Mouse (Mus musculus) testis, postnatal 10 days (tissue): ENCODE data around the gene Trim2.
A peak's percentile ranks its signal among the peaks of the same experiment; 100 is the strongest.

Source experiments
- DNase-seq: peaks from one replicate; pipeline ENCODE4 v3.0.0; 2021; ENCODE audit warnings: low spot score

Trim2 gene

DNA sequence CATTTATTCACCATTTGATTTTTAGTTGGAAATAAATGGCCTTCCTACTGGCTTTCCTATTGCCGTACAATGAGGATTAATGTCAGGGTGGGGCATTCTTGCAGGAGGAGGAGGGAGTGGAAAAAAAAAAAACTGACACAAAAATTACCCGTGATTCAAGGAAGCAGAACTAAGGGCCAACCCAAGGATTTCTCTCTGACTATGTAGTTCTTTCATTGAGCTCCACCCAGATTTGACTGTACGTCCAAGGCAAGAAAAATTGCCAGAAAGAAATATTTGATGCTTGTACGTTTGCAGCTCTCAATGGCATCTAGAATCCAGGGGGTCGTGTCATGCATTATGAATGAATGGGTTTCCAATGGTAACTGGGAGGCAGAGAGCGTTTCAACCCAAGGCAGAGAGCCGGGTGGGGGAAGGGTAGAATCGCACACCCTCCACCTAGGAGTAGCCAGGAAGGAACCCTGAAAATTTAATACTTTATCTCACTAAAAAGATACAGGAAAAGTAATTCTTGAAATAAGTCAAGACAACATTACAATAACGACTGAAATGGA lies 86.9 kb downstream of the Trim2 start:
- no peak for DNase-seq

DNA sequence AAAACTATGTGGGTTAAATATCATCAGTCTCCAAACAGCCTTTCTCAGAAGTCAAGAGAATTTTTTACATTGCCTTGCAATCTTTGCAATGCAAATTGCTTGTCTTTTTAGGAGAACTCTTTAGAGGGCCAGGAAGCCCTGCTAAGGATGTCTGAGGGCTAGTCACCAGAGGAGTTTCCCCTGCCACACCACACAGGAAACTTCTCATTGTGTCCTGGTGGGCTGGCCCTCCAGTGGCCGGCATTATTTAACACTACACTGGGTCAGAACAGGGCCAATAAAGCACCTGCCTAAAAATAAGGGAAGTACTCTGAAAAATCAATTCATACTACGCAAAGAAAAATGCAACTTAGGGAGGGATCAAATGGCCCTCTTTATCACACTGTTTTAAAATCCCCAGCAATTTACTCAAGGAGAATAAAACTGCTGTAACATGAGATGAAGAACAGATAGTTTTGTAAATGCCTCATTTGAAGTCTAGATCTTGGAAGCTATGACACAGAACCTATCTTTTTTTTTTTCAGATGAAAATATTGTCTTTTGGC lies 87.4 kb downstream of the Trim2 start:
- no peak for DNase-seq

DNA sequence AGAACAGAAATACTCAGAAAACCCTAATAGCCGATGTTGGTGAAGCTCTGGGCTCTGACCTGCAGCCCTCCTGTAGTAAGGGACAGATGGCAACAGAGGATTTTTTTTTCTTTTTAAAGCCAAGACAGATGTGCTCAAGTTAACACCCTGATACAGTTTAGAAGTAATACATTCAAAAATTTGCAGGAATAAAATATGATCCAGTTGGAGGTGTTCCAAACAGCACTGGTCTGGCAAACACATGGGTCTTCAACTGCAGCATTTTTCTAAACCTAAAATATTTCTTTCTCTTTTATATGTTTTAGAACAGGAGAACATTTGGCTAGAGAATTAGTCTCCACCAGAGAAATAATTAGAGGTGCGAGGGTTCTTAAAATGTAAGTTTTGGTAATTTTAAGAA lies 88.2 kb downstream of the Trim2 start:
- DNase-seq = no peak

DNA sequence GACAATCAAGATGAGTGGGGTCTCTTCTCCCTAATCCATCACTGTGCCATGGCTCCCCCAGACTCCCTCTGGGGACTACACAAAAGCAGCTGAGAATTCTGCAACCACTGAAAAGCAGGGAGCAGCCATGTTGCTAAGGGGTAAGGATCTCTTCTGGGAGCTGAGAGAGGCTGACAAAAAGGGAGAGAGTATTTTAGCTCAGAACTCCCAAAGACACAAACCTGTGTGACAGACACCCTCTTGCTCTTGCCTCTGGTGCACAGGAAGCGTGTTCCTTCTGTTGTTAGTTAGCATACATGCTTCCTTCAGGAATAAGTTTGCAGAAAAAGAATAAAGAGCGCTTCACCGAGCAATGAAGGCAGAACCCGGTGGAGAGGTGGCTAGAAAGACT lies 88.7 kb downstream of the Trim2 start:
- DNase-seq = no peak

DNA sequence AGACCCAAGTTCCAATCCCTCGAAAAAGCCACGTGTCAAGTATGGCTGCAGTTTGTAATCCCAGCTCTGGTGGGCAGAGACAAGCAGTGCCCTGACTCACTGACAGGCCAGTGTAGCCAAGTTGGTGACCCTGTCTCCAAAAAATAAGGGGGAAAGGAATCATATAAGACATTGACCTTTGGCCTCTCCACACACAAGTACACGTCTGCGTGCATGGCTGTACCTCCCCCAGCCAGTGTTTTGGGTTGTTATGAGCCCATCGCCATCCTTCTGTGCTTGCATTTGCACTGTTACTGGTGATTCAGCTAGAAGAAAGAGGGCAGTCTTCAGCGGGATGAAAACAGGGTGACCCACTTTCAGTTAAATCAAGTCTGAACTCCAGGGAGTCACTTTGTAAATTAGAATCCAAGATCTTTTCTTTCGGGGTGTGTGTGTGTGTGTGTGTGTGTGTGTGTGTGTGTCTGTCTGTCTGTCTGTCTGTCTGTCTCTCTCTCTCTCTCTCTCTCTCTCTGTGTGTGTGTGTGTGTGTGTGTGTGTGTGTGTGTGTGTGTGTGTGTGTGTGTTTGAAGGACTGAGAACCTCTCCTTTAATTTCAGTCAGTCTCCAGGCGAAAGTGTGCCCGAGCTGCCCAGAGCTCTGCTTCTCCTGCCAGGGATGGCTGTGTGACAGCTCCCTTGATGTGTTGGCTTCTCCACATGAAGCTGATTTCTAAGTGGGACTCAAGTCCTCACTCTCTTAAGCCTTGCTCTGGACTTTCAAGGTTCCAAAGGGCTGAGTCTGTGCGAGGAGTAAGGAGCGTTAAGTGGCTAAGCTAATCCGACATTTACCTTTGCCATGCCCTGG lies 89.3 kb downstream of the Trim2 start:
- DNase-seq = peak; percentile 23

DNA sequence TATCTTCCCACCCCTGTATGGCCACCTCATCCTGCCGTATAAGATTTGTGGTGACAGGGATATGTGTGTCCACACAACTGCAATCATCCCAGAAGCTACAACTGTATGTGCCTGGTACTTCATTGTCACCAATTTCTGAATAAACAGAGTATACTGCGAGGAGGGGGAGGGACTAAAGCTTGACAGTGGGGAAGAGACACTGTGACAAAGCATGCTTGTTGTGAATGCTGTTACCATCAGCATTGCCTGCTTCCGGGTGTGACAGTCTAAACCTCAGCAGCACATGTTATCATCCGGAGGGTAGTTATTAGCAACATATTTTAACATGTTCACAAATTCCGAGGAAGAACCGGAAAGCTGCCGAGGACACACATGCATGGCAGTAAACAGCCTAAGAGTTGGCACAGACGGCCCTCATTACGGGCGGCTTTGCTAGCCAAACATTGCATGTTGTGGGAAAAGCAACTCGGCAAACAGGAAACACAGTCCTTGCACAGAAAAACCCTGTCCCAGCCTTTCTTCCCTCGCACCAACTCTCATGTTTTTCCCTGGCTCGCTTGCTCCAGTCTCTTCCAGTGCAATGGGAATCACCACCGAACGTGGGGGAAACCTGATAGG lies 90.8 kb downstream of the Trim2 start:
- peak; percentile 38 for DNase-seq

DNA sequence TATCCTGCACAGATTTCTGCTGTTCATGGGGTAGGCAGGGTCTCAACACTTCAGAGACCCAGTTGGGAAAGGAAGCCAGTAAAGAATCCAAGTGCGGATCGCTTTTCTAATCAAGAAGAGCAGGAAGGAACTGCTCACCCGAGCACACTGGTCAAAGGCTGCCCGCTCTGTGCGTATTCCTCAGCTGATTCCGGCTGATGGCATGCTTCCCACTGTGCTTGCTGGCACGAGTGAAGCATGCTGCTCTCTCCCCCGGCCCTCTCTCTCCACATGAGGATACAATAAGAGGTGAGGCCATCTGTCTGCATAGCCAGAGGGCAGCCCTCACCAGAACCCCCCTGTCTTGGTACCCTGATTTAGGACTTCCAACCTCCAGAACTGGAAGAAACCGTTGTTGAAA lies 91.4 kb downstream of the Trim2 start:
- DNase-seq = peak; percentile 66

DNA sequence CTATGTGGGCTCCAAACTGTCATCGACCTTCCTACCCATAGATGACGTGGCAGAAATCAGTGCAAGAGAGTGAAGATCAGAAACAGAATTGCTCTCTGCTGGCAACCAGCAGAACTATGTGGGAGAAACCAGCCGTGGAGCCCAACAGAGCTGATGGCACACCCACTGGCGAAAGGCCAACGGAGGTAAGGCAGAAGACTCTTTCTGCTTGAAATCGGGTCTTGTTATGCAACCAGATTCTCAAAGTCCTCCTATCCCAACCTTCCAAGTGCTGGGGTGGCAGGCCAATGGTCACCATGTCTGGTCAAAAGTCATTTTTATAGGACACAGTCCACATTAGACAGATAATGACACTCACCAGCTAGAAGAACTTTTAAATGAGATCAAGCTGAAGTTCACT lies 92.2 kb downstream of the Trim2 start:
- DNase-seq = peak; percentile 72

DNA sequence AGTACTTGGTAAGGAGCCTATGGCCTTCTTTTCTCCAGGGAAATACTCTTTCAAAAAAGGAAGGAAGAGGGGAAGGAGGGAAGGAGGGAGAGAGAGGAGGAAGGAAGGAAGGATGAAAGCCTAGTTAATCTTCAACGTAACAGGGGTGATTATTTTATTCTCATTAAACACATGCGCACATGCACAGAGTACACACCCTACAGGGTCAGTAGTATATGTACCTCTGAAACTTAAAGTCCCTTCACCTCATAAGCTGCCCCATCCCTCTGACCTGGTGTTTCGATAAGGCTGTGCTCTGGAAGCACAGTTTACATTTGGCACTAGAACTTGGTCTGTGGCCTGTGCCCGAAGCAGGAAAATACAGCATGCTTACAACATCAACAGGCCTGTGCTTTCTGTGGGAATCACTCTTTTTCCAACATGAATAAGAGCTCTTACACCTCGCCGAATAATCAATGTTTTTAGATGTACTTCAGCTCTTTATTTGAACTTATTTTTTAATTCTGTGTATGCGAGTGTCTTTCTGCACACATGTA lies 95.3 kb downstream of the Trim2 start:
- DNase-seq = peak; percentile 15

DNA sequence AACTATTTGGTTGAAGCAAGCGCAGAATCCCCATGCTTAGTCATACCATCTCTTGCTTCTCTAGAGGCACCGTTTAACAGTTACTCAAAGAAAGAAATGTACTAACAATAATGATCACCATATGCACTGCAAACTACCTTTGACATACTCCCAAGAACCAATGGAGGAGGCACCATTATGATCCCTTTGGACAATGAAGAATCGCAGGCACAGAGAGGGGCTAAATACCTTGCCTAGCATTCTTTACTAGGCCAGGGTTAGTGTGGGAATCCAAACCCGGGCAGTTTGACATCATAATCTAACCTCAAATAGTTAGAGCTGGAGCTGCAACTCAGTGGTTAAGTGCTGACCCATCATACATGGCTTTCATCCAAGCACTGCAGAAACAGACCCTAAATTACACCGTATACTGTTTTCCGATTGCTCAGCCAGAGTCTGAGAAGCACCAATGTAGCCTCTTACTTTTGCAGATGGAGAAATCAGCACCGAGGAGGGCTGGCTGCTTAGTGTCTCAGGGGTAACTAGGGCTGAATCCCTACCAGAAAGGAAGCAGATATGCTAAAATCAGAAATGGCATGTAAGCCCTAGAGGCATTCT lies 97.7 kb downstream of the Trim2 start:
- peak; percentile 3 for DNase-seq

DNA sequence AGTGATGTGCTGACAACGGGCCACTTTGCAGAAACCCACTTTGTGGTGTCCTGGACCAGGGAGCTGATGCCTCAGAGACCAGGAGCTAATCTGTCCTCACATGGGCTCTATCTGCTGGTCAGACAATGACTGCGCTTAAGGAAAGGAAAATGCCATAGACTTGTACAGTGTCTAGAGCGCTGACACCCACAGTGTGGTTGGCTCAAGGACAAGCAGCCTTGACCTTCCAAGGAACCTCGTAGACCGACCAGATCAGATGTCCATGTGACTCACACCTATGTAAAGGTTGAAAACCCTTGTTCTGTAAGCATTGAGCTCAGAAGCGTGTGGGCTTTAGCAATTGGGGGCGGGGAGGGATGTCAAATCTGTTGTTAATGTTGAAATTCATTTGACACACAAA lies 98.2 kb downstream of the Trim2 start:
- no peak for DNase-seq

DNA sequence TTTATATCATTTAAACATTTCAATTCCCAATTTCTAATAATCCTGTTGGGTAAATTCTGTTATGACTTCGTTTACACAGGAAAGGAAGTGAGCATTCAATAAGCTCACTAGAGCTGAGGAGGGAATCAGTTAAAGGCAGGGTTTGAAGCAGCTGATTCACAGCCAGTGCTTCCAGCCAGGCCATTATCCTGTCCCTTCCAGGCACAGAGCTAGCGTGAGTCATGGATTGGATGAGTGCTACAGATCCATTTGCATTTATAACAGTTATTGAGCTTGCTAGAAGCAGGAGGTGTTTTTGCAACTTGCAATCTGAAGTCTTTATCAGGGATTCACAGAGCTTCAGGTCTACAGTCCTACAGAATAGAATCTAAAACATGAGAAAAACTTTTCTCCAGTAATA lies 99.3 kb downstream of the Trim2 start:
- peak; percentile 8 for DNase-seq

DNA sequence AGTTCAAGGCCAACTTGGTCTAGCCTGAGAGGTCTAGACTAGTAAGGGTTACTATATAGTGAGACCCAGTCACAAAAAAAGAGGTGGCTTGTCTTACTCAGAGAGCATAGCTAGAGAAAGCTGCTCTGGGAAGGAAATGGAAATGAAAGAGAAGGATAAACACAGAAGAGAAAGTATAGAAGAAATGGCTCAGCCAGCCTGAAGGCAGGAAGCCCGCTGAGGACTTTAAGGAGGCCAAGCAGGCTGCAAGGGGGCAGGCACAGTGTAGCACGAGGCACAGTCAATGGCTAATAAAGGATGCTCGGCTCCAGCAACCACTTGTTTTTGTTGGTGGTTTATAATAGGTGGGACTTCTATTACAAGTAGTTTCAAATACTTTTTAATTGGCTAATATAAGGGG lies 100.6 kb downstream of the Trim2 start:
- no peak for DNase-seq

DNA sequence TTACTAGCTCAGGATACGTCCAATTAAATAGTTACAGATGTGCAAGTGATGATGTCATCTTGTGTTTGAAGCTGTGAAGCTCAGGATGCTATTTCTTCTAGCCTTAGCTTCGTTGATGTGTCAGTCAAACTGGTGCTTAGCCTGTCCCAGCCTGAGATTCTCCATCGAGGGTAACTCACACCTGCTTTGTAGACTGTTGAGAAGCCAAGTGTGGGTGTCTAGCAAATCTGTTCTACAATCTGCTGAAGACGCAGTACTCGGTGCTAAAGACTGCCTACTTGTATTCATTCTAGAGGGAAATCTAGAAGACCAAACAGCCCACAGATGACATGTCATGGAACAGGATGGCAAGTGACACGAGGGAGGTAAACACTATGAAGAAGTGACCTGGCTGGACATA lies 101.0 kb downstream of the Trim2 start:
- no peak for DNase-seq

DNA sequence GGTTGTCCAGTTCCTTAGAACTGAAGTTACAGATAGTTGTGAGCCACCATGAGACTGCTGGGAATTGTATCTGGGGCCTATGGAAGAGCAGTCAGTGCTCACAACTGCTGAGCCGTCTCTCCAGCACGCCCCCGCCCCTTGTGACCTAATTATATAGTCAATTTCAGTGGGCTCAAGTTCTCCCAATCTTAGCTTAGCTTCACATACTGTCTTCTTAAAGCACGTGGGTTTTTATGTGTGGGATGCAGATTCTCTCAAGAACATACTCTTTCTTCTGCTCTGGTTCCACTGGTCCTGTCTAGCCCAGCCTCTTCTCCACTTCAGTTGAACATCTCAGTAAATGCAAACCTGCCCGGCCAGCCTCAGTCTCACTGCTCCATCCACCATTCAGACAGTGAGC lies 102.0 kb downstream of the Trim2 start:
- DNase-seq = no peak

DNA sequence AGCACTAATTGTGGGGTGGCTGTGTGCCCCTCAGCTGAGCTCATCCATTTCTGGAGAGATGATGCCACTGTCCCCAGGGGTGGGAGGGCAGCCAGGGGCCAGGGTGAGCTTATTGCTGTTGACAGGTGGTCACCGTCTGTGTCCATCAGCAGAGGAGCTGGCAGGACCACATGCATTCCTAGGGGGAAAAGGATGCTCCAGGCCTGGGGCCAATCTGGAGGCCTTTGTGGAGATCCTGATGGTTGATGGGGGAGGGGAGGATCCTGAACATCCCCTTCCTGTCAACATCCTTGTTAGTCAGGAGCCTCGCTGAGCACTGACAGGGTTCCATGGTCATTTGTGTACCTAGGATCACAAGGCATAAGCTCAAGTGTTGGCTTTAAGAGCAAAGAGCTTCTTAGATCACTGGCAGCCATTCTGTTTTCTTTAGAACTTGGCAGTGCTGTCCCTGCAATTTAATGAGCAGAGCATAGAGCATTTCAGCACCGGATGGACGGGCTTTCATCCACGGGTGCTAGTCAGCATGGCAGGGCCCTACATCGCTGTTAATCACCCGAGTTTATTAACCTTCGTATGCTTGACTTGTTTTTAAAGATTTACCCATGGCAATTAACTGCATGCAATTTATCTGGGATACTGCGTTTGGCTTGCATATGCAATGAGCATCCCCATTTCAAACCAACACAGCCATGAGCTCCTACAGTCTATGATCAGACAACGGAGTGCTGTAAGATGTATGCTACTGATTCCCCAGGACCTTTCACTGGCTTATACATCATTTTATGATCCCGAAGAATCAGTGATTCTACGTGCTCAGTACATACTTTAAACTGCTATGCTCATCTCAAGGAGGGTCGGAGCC lies 105.9 kb downstream of the Trim2 start:
- DNase-seq = peak; percentile 37

DNA sequence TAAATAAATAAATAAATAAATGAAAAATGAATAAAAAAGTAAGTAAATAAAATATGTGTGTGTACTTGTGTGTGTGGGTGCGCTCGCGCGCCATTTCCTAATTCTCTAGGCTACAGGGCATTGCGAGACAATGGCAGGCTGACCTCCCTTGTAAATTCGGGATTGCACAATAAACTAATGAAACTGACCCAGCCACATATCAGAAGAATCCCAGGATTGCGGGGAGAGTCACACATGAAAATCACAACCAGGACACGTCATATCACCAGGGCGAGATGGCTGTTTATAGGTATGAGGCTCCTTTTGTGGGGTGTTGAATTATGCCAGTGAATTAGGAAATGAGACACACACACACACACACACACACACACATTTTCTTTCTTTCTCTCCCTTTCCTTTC lies 107.2 kb downstream of the Trim2 start:
- peak; percentile 22 for DNase-seq

DNA sequence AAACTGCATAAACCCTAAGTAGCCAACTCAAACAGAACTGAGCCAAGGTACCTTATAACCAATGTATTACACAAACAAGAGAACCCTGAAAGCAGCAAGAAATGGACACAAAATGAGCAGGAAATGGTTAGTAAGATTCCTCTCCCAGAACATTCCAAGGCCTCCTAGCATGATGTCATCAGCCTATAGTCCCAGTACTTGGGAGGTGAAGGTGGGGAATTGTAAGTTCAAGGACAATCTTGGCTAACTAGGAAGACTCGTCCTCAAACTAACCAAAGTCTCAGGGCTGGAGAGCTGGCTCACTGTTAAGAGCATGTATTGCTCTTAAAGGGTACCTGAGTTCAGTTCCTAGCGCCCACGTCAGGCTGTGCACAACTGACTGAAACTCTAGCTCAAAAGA lies 108.4 kb downstream of the Trim2 start:
- DNase-seq = no peak

DNA sequence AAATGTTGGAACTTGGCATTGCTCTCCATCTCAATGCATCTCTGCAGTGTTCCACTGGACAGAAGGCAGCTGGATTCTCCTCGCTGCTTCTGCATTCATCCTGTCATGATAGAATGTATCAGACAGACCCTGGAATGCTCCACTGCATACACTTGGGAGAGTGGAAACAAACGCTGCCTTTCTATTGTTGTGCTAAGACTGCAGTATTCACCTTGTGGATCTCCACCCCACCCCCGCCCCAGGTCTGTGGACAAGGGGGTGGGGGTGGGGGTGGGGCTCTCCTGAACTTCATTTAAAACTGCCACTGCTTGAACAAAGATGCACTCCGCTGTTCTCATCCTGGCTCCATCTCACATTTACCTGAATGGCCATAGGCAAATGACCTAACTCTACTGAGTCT lies 112.8 kb downstream of the Trim2 start:
- peak; percentile 23 for DNase-seq

DNA sequence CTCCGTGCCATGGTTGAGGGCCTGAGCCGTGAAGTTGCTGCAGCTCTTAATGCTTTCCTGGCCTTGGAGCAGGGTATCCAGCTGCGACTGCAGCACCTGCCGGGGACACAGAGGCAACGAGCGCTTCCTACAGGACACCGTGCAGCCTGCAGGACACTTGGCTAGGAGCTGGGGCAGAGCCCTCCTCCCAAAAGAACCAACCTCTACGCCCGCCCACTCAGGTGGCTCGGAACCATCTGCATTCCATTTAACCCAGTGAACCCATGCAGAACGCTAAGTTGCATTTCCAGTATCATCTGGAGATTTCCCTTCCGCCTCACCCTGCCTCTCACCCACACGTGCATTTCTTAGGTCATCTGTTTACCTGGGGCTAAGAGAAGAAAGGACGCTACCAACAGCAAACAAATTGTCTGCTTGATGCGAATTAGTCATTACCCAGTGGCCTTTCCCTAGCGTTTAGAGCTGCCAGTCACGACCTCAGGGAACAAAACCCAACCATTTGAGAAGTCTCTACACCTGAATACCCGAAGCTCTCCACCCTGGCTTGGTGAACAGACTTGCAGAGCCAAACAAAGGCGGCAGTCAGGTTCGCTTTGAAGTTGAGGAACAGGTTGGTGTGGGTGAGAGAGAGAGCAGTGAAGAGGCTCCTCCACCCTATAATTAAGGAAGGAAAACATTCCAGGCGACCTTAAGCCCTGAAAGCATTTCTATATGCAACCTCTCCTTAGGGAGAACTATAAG lies 115.4 kb downstream of the Trim2 start:
- no peak for DNase-seq

DNA sequence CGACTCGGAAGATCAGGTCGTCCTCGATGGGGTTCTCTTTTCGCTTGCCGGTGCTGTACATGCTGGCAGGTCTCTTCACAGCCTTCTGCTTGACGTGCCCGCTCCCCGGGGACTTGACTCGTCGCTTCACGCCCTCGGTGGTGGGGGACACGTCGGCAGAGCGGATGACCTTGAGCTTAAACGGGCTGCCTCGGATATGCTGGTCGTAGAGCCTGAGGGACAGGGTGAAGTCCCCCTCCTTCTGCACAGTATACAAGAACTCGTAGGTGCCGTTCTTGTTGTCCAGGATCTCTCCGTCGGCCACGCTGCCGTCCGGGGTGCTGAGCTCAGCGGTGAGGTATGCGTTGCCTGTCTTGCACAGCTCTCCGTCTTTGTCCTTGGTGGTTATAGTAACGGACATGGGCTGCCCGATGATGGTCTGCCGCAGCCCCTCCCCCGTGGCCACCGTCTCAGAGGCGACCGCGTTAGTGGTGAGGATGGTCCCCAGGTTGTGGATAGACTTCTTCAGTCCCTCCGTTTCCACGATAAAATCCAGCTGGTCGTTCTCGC lies 116.1 kb downstream of the Trim2 start:
- peak; percentile 53 for DNase-seq
